Mouse (Mus musculus): Measurements from ENCODE around the gene Bdkrb2.

Gene Bdkrb2

GRCm38 (mm10) chr12:105562936-105563680, at the start of gene Bdkrb2:
Bdkrb2 (plus strand) TSS chr12:105563226.
- no peak for DNase-seq

- DNase-seq: no peak
These were observed 48.9 kb upstream of the Bdkrb2 start for GRCm38 (mm10) chr12:105514111-105514510.

- no peak for DNase-seq
These were observed 45.9 kb upstream of the Bdkrb2 start for GRCm38 (mm10) chr12:105517026-105517675.

GRCm38 (mm10) chr12:105519851-105520250, 43.2 kb upstream of the Bdkrb2 start:
- no peak for DNase-seq

GRCm38 (mm10) chr12:105521170-105521762, 41.8 kb upstream of the Bdkrb2 start:
- DNase-seq: no peak

- no peak for DNase-seq
These were observed 39.3 kb upstream of the Bdkrb2 start for GRCm38 (mm10) chr12:105523737-105524136.

- no peak for DNase-seq
These were observed 36.8 kb upstream of the Bdkrb2 start for GRCm38 (mm10) chr12:105526186-105526585.

- DNase-seq: no peak
These were observed 36.2 kb upstream of the Bdkrb2 start for GRCm38 (mm10) chr12:105526829-105527228.

GRCm38 (mm10) chr12:105529545-105529944, 33.5 kb upstream of the Bdkrb2 start:
- DNase-seq: no peak

- DNase-seq: no peak
These were observed 31.2 kb upstream of the Bdkrb2 start for GRCm38 (mm10) chr12:105531724-105532371.

GRCm38 (mm10) chr12:105534842-105535241, 28.2 kb upstream of the Bdkrb2 start:
- no peak for DNase-seq

GRCm38 (mm10) chr12:105535968-105536760, 26.9 kb upstream of the Bdkrb2 start:
- no peak for DNase-seq

GRCm38 (mm10) chr12:105537162-105537561, 25.9 kb upstream of the Bdkrb2 start:
- DNase-seq: no peak

GRCm38 (mm10) chr12:105539649-105540048, 23.4 kb upstream of the Bdkrb2 start:
- DNase-seq: no peak

- no peak for DNase-seq
These were observed 21.2 kb upstream of the Bdkrb2 start for GRCm38 (mm10) chr12:105541590-105542402.

GRCm38 (mm10) chr12:105542513-105542912, 20.5 kb upstream of the Bdkrb2 start:
- DNase-seq: no peak

GRCm38 (mm10) chr12:105543176-105543575, 19.9 kb upstream of the Bdkrb2 start:
- no peak for DNase-seq

- no peak for DNase-seq
These were observed 19.3 kb upstream of the Bdkrb2 start for GRCm38 (mm10) chr12:105543751-105544150.

- DNase-seq: no peak
These were observed 18.2 kb upstream of the Bdkrb2 start for GRCm38 (mm10) chr12:105544872-105545271.

GRCm38 (mm10) chr12:105545696-105546435, 17.2 kb upstream of the Bdkrb2 start:
- DNase-seq: no peak

GRCm38 (mm10) chr12:105546538-105546937, 16.5 kb upstream of the Bdkrb2 start:
- no peak for DNase-seq

All from thymus, postnatal 14 days (tissue).